Mouse (Mus musculus) v-Abl transformed pro-B cells (cell line): ENCODE results near the gene Epor.

ENCODE experiments used
- in situ Hi-C, 2 experiments: fragments of 400-800 bp; cut with MboI; formaldehyde crosslinking; loops; one replicate each; pipeline ENCODE4 v1.15.1; 2025; ENCODE audit not compliant: unreplicated experiment in 2 of 2

Epor gene

DNA sequence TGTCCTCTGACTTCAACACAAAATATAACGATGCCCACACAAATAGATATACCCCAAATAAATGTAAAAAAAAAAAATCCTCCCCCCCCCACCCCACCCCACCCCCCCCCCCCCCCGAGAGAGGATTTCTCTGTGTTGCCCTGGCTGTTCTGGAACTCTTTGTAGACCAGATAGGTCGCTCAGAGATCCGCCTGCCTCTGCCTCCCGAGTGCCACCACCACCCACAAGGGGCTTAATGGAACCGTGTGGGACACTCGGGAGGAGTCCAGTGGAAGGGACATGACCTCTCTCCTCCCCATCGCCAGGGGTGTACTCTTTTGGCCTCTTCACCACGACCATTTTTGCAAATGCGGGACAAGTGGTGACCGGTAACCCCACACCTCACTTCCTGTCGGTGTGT, 20.3 kb downstream of the Epor start:
- in situ Hi-C loops, result no loop called here

DNA sequence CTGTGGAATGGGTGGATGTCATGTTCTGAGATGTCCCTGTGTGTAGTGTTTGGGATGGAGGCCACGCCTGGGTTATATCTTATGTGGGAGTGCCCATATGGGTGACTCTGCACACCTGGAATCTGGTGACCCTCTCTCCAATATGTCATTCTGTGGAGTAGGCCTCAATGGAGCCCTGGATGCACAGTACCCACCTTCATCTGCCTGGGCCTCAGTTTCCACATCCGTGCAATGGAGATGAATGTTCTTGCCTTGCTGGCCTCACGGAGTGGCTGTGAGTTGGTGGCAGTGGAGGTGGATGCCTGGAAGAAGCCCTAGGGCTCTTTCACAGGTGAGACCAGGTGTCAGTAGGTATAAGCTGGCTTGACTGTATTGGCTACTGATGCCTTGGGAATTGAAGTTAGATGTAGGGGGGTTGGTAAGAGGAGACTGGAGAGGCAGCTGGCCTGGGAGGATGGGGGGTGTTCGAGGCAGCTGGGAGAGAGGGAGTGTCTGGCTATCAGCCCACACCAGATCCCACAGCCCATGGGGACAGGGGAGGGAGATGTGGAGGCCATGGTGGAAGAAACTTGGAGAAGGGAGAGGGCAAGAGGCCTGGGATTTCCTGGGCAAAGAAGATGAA, 25.0 kb downstream of the Epor start:
- in situ Hi-C loops, result no loop called here

DNA sequence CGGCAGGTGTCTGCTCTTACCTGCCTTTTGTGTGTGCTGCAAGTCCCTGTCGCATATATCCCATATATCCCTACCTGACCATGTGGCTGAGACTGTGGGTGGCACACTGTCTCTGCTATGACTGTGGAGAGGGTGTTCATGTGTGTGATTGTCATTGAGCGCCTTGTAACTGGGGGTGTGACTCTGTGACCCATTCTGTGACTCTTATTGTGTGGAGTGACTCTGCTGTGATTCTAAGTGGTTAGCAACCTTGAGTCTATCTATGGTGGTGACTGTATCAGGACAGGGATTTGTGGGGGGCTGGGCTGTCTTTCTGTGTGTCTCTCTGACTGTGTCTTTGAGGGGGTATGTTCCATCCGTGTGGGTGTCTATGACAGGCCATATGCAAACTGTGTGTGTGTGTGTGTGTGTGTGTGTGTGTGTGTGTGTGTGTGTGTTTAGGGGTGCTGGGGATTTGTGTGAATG, 25.6 kb downstream of the Epor start:
- in situ Hi-C loops, result no loop called here

DNA sequence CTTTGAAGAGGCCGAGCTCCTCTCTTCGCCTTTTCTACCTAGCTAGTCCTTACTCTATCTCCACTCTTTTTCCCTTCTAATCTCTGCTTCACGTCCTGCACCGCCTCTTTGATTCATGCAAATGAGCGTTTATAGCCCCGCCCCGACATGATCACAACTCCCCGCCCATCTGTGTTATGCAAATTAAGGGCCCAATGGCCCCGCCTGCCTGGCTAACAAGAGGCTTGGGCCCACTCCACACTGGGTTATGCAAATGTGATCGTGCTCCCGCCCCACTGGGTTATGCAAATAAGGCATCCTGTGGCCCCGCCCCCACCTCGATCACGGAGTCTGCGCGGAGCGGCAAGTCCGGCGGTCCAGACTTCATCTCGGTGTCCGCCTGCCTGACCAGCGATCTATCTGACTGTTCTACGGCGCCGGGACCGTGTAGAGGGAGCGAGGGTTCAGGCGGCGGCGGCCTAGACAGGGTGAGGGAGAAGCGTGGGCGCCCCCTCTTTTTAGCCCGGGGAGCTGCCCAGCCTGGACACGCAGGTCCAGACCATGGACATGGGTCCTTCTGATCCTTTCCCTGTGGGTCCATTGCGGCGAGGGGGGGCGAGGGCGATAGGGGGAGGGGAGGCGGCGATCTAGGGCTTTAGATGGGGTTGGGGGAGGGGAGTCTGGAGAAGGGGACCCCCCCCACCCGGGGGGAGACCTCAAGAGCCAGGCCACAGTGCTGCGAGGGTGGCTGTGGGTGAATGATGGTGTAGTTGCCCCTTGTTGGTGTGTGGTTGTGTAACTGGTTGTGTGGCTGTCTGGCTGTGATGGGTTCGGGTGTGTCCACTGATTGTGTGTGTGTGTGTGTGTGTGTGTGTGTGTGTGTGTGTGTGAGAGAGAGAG, 26.4 kb downstream of the Epor start, which contains the start of gene Plppr2:
Plppr2 (plus strand) TSS at position 342 of the 879 bp plus-strand sequence.
- in situ Hi-C loops, result no loop called here

DNA sequence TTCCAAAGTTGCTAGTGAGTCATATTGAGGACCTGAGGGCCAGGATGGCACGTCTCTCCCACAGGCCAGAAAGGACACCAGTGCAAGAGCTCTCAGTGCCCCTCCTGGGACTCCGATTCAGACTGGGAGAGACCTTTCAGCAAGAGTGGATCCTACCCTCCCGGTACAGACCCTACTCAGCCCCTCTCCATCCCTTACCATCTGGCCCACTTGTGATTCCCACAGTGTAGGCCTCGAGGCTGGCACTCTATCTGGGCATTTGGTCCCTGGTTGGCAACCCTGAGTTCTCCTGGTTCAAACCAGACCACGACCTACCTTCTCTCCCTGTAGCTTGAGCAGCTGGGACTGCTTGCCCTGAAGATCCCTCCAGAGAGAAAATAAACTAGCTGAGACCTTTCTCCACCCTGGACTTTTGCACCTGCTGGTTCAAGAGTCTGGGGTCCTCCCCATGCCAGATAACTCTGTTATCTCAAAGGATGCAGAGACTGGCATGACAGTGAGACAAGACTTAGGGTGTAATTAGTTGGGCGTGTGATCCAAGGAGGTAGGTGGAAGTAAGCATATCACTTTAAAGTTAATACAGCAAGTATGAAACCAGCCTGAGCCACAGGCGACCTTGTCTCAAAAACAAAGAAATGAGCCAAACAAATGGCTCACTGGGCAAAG, 27.7 kb downstream of the Epor start:
- in situ Hi-C loops, result no loop called here

DNA sequence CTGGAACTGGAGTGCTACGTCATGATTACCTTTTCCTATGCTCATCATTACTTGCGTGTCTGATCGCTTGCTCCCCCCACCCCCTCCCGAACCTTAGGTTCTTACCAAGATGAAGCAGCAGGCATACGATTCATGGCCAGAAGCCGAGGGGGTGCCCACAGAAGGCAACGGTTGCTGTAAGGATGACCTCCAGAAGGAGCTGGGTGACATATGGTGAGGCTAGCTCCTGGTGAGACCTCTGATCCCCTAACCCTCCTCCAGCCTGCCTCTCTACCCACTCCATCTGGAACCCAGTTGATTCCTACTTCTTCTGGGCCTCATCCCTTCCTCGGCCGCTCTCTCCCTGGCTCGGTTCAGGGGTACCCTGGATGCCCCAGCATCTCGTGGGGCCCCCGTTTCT, 29.3 kb downstream of the Epor start:
- in situ Hi-C loops, result no loop called here

DNA sequence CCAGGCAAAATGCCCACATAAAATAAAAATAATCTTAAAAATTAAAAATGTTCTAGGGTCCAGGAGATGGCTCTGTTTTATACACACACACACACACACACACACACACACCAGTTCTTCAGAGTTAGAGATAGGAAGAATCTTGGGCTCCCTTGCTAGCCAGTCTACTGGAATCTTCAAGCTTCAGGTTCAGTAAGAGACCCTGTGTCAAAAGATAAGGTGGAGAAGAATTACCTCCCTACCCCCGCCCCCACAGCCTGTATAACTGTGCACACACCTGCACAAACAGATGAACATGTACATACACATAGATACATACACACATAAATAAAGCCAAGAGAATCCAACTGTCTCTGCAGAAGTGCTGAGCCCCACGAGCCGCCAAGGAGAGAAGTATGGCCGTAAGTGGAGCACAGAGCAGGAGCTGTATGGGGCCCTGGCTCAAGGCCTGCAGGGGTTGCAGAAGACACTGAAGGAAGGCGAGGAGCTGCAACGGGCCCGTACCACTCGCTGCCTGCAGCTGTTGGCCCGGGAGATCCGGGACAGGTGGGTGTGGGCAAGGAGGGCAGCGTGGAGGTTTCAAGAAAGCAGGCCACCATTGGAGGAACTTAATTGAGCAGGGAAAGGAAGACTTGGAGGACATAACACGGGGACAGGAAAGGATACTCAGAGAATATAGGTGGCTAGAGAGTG, 30.7 kb downstream of the Epor start:
- in situ Hi-C loops, result no loop called here

DNA sequence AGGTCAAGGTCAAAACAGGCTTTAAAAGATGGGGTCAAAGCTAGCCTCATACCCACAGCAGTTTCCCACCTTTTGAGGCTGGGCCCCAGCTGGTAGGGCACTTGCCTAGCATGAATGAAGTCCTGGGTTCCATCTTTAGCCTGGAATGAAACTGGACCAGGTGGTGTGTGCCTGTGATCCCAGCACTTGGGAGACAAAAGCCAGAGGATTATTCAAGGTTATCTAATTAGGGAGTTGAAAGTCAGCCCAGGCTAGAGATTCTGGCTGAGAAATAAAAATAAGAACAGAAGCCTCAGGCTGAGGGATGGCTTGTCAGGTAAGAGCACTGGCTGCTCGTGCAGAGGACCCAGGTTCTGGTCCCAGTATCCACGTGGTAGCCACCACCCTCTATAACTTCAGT, 31.3 kb downstream of the Epor start:
- in situ Hi-C loops, result no loop called here

DNA sequence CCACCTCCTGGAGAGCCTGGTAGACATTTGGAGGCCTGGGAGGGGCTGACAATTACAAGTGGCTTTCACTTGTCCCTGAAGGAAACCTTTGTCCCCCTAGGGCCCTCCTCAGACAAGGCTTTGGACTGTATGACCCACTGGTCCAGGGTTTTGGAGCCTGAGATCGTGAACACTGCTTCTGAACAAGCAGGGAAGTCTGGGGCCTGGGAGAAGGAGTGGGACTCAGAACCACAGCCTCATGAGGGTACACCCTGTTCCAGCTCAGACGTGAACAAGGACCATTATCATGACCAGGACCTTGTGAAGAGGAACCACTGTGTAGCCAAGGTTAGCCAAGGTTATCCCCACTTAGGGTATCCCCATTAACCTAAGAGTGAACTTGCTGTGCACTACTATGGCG, 34.1 kb downstream of the Epor start:
- in situ Hi-C loops, result no loop called here

DNA sequence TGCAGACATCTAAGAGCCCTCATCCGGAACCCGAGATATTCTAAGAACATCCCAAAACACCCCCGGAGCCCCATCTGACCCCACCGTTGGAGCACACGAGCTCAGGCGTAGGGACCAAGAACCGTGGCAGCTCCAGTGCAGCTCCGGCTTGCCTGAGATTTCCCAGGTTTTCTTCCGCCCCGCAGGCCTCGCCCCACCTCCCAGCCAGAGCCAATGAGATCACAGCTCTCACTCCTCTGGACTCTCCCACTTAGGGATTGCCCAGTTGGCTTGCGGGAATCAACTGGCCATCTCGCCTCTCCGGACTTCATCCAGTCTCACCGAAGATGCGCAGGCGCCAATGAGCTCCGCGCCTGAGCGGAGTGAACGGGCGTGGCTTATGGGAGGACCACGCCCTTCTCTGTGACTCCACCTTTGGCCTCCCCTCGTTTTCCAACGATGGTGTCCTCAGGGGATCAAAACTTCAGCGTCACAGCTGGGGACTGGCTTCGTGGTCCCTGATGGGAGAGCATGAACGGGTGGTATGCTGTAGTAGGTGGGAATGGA, 36.0 kb downstream of the Epor start, which contains the start of the genes Ccdc159 and Tmem205:
Ccdc159 (plus strand) TSS at position 264 of the 546 bp plus-strand sequence.
Tmem205 (minus strand) TSS at position 349 of the 546 bp plus-strand sequence.
- in situ Hi-C loops, result no loop called here

DNA sequence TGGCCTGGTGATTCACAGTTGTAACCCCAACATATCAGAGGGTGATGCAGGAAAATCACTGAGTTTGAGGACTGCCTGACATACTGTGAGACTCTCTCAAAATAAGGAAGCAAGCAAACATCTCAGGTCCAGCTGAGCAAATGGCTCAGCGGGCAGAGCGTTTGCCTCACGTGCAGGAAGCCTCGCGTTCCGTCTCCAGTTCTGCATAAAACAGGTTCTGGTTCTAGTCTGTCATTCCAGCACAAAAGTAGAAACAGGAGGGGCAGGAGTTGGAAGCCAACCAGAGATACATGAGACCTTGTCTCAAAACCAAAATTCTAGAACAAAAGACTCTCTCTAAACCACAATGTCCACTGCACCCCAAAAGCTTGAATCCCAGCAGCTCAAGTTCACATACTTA, 36.5 kb downstream of the Epor start:
- in situ Hi-C loops, result no loop called here

DNA sequence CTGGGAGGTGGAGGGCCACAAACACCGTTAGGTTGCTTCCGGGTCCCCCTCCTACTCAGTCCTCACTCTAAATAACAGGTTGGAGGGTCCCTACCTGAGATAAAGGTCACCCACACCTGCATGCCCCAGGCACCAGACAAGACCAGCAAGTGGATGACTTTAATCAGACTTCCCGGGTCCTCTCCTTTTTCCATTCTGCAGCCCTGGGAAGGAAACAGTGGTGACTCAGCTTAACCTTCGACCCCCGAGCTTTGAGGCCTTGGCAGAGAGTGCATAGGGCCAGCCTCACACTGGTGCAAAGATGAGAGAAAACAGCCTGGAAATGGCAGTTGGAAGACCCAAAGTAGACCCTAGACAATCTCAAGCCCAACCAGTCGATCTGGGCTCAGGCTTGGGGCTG, 37.2 kb downstream of the Epor start:
- in situ Hi-C loops, result no loop called here

DNA sequence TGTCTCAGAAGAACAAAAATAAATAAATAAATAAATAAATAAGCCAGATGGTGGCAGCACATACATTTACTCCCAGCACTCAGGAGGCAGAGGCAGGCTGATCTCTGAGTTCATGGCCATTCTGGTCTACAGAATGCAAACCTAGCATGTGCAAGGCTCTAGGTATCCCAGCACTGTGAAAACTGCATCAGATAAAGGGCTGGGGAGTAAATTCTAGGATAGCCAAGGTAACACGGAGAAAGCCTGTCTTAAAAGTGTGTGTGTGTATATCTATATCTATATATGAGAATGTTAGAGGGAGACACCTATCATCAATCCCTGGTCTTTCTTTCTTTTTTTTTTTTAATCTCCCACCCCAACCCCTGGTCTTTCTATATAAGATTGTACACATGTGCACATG, 37.8 kb downstream of the Epor start:
- in situ Hi-C loops, result no loop called here

DNA sequence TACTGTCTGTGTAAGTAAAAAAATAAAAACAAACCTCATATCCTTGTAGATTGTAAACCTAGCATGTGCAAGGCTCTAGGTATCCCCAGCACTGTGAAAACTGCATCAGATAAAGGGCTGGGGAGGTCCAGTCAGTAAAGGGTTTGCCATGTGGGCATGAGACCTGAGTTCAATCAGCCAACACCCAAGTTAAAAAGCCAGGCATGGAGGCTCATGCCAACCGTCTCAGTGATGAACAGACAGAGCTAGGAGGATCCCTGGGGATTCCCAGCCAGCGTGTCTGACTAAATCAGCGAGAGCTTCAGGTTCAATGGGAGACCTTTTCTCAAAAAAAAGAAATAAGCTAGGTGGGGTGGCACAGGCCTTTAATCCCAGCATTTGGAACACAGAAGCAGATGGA, 38.3 kb downstream of the Epor start:
- in situ Hi-C loops, result no loop called here

DNA sequence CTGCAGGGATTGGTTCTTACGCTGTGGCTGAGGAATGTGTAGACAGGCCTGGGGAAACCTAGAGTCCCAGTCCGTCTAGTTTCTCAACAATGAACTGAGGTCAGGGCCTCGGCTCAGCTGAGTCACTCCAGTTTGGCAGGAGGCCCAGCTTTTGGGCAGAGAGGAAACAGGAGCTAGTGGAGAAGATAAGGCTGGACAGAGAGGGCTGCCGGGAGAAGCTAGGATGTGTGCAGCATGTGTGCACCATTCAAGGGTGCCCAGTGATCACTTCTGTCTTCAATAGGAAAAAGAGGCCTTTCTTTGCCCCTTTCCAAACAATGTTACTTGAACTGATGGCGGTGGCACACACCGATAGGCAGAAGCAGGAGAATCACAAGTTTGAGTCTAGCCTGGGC, 39.2 kb downstream of the Epor start:
- in situ Hi-C loops, result no loop called here

DNA sequence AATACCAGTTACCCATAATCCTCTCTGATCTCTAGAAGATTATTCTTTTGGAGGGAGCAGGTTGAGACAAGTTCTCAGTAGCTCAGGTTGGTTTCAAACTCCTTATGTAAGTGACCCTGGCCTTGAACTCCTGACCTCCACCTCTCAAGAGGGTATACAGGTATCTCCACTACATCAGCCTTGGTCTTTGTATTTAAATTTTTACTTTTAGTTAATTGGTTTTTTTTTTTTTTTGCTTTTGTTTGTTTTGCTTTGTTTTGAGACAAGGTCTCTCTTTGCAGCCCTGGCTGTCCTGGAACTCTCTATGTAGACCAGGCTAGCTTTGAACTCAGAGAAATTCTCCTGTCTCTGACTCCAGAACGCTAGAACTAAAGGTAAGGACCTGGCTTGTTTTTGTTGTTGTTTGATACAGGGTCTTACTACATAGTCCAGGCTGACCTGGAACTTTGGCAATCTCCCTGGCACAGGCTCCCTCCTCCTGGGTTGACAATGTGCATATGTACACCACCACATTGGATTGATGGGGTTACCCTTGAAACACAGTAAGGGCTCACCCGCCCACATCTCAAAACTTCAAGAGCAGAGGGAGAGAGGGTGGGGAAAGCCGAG, 39.7 kb downstream of the Epor start:
- in situ Hi-C loops, result no loop called here

DNA sequence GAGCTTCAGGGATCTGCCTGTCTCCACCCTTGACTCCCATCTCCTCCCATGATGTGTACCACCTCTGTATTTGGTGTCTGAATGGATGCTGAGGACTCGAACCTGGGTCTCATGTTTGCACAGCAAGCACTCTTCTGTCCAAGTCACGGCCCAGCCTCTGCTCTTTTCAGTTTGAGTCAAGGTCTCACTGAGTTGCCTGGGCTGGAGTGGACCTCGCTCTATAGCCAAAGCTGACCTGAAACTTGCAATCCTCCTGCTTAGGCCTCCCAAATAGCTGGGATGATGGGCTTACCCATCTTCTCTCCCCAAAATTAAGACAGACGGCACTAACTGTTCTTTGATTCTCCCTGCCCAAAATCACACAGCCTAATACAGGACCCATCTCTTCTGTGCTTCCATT, 40.3 kb downstream of the Epor start:
- in situ Hi-C loops, result no loop called here

DNA sequence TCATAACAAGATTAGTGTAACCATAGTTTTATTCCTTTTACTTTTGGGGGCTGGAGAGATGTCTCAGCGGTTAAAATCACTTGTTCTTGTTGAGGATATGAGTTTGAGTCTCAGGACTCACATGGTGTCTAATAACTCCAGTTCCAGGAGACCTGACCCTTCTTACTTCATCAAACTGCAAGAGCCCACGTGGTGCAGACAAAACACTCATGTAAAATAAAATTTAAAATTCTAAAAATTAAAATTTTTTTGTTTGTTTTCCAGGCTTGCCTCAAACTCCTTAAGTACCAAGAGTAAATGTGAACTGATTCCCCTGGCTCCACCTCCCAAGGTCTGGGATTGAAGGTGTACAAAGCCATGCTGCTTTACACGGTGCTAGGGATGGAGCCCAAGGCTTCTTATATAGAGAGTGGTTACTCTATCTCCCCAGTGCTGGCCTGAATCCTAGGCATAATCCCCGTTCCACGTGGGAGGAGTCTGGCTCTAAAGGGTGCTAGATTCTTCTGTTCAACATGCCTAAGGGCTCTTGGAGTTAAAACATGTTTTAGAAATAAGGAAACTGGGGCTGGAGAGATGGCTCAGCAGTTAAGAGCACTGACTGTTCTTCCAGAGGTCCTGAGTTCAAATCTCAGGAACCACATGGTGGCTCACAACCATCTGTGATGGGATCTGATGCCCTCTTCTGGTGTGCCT, 44.5 kb downstream of the Epor start:
- in situ Hi-C loops, result no loop called here

DNA sequence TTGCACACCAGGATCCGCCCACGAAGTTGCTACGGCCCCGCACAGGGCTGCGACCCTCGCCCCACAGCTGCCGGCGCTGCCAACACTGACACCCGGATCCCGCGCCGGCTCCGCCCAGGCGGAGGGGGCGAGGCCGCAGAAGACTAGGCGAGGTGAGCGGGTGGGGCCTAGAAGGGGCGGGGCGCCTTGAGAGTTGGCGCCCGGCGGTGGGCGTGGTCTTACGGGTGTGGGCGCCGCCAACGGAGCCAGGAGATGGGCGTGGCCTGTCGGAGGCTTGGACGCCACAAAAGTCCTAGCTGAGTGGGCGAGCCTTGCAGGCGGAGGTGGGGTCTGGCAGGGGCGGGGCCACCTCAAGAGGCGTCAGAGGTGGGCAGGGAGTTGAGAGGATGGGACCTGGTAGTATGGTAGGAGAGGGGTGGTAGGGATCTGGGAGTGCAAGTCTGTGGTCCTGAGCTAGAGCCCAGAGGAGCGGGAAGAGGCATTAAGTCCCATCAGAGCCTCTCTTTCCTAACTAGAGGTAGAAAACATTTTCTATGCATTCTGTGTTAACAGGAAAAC, 45.2 kb downstream of the Epor start, which contains the start of gene Rab3d:
Rab3d (minus strand) TSS at position 158 of the 558 bp plus-strand sequence.
- in situ Hi-C loops, result no loop called here
